Mouse (Mus musculus) regulatory T cell (primary cell): ENCODE results near the gene 1700016H13Rik.

Source experiments
- in situ Hi-C: fragments of 300-600 bp; cut with MboI, MseI; formaldehyde crosslinking; loops from one replicate; pipeline ENCODE4 v1.15.1; 2025; ENCODE audit warnings: high pct_unique_total_duplicates

Gene 1700016H13Rik

GRCm38 (mm10) chr5:103610856-103611472 is 44.8 kb downstream of the 1700016H13Rik start:
- in situ Hi-C loops, result no loop called here

- in situ Hi-C loops, result no loop called here
These were observed 45.7 kb downstream of the 1700016H13Rik start for GRCm38 (mm10) chr5:103610148-103610547.

- in situ Hi-C loops, result no loop called here
These were observed 50.1 kb downstream of the 1700016H13Rik start for GRCm38 (mm10) chr5:103605707-103606106.

- in situ Hi-C loops, result no loop called here
These were observed 52.5 kb downstream of the 1700016H13Rik start for GRCm38 (mm10) chr5:103603115-103603893.

- in situ Hi-C loops, result no loop called here
These were observed 56.9 kb downstream of the 1700016H13Rik start for GRCm38 (mm10) chr5:103598881-103599280.

- in situ Hi-C loops, result no loop called here
These were observed 57.5 kb downstream of the 1700016H13Rik start for GRCm38 (mm10) chr5:103598264-103598663.
